Mouse (Mus musculus): Measurements from ENCODE around the gene Rbfox1.

Gene Rbfox1

GRCm38 (mm10) chr16:5992045-5993011, 107.2 kb downstream of the Rbfox1 start:
- DNase-seq (ENCODE audit: low spot score in 2 of 2) = no peak

DNA sequence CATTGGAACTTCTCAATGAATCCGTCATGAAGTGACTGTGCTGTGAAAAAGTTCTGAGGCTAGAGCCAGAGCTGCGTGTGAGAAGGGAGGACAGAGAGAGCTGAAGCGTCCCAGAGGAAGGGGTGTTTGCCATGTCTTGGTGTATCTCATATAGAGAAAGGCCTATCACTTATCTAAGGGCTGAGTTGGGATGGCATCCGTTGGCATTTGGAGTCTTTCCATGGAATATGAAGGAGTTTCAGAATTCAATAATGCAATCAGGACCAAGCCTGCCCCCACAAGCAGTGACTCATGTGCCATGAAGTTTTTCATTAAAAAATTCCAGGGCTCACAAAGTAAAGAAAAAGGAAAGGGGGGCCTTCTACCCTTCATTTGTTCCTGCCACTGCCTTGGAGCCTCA, 112.0 kb downstream of the Rbfox1 start:
- no peak for DNase-seq (ENCODE audit: low spot score in 2 of 2)

GRCm38 (mm10) chr16:5997651-5998050, 112.5 kb downstream of the Rbfox1 start:
- no peak for DNase-seq (ENCODE audit: low spot score in 2 of 2)

- no peak for DNase-seq (ENCODE audit: low spot score in 2 of 2)
These were observed 114.9 kb downstream of the Rbfox1 start for GRCm38 (mm10) chr16:6000016-6000415.

DNA sequence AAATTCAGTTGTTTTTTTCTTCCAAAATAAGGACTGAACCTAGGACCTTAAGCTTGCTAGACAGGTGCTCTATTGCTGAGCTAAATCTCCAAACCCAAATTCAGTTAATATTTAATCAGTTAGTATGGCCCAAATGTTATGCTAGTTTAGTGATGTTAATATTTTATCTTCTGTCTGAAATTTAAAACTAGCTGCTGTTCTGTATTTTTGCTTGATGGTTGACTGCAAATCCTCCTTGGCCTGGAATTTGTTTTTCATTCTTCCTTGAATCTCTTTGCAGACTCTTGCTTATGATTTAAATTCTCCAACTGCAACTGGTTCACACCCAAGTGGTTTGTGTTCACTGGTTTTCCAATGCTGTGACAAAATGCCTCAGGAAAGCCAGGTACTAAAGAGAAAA, 121.8 kb downstream of the Rbfox1 start:
- DNase-seq (ENCODE audit: low spot score in 2 of 2) = no peak

DNA sequence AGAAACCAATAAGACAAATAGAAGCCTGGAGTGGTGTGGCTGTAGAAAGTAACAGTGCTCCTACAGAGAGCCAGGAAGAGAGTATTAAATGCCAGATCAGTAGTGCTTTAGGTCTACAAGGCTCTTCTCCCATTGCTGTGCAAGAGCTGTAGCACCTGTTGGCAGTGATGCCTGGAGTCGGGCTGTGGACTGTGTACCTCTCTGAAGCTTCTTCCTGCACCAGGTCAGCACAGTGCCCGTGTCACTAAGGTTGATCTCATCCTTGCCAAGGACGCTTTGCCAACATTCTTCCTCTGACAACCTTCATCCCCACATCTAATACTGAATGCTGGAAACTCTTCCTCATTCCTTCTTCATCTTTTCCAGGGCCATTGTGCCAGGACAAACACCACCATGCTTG, 127.7 kb downstream of the Rbfox1 start:
- DNase-seq (ENCODE audit: low spot score in 2 of 2) = no peak

- peak in 1 of 2 experiments; percentile 43 for DNase-seq (ENCODE audit: low spot score in 2 of 2)
These were observed 133.5 kb downstream of the Rbfox1 start for GRCm38 (mm10) chr16:6018639-6019038.

DNA sequence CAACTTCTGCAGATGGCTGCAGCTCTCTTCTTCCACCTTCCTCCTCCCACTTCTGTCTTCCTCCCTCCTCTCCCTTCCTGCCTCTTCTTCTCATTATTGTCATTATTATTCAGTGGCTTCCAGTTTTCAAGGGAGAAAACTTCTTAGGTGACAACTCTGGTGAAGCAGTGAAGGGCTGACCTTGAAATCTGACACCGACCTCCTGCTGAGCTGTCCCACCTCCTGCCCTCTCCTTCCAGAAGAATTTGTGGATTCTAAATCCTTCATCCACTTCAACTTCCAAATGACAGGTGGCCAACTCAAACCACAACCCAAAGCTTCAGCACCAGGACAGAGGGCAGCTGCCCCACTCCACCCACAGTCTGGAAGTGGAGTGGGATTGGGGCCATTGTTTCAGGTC, 134.2 kb downstream of the Rbfox1 start:
- DNase-seq (ENCODE audit: low spot score in 2 of 2) = no peak

- no peak for DNase-seq (ENCODE audit: low spot score in 2 of 2)
These were observed 146.1 kb downstream of the Rbfox1 start for GRCm38 (mm10) chr16:6031280-6031679.

DNA sequence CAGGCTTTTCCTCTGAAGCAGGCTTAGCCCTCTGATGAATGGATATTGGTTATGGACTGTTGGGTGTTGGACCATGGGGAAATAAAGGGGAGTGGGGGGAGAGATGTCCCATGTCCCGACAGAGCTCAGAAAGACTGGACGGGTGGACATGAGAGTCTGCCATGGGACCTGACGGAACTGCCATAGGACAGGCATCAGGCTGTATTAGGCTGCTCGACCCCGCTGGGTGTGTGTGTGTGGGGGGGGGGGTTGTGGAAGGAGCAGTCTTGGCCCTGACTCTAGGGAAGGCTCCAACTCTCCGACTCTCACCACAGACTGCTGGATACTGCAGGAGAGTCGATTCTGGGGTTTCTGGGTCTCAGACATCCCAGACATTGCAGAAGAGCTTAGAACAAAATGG, 147.4 kb downstream of the Rbfox1 start:
- DNase-seq (ENCODE audit: low spot score in 2 of 2) = no peak

GRCm38 (mm10) chr16:6034876-6035275, 149.7 kb downstream of the Rbfox1 start:
- no peak for DNase-seq (ENCODE audit: low spot score in 2 of 2)

DNA sequence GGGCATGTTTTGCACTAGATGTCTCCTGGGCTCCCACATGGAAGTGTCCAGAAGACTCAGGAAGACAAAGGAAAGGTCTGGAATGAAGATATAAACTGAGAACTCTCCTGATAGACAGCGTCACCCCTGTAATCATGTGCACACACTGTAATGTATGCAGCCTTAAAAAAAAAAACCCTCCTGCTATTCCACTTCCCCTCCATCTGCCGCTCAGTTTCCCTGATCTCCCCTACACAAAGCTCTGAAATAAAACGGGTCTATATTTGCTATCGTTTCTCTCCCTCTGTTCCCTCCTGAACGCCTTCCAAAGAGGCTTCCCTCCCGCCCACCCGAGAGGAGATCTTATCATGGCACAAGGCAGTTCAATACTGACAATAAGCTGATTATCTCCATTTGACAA, 151.9 kb downstream of the Rbfox1 start:
- DNase-seq (ENCODE audit: low spot score in 2 of 2) = no peak

- DNase-seq (ENCODE audit: low spot score in 2 of 2) = no peak
These were observed 157.6 kb downstream of the Rbfox1 start for GRCm38 (mm10) chr16:6042766-6043165.

- DNase-seq (ENCODE audit: low spot score in 2 of 2) = no peak
These were observed 163.4 kb downstream of the Rbfox1 start for GRCm38 (mm10) chr16:6048601-6049000.

DNA sequence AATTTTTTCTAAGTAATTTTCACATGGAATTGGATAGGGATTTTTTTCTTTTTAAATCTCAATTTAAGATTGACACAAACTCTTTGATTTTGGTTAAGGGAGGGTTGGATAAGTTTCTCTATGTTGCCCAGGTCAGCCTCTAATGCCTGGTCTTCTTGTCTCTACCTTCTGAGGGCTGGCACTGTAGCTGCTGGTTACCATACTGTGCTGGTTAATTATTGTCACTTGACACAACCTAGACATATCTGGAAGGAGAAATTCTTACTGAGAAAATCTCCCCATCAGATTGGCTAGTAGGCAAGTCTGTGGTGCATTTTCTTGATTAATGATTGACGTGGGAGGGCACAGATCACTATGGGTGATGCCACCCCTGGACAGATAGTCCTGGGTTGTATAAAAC, 177.3 kb downstream of the Rbfox1 start:
- no peak for DNase-seq (ENCODE audit: low spot score in 2 of 2)

GRCm38 (mm10) chr16:6065481-6065880, 180.3 kb downstream of the Rbfox1 start:
- no peak for DNase-seq (ENCODE audit: low spot score in 2 of 2)

GRCm38 (mm10) chr16:6075442-6076050, 190.4 kb downstream of the Rbfox1 start:
- no peak for DNase-seq (ENCODE audit: low spot score in 2 of 2)

- no peak for DNase-seq (ENCODE audit: low spot score in 2 of 2)
These were observed 193.9 kb downstream of the Rbfox1 start for GRCm38 (mm10) chr16:6079017-6079416.

GRCm38 (mm10) chr16:6084701-6085365, 199.7 kb downstream of the Rbfox1 start:
- no peak for DNase-seq (ENCODE audit: low spot score in 2 of 2)

DNA sequence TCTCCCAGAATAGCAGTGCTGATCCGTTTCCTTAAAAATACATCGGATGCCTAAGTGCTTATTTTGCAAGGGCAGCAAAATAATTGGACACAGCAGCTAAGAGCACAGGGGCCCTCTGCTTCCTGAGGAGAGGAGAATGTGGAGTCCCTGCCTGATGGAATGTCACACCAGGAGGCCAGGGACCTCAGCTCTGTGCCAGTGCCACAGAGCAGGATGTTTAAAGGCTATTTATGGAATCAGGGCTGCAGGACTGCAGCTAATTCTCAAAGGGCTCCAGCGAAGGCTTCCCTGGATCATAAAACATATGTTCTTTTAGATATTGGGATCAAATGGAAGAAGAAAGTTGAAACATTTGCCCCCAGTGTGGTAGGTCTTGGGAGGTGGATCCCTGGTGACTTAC, 201.0 kb downstream of the Rbfox1 start:
- DNase-seq (ENCODE audit: low spot score in 2 of 2) = no peak

DNA sequence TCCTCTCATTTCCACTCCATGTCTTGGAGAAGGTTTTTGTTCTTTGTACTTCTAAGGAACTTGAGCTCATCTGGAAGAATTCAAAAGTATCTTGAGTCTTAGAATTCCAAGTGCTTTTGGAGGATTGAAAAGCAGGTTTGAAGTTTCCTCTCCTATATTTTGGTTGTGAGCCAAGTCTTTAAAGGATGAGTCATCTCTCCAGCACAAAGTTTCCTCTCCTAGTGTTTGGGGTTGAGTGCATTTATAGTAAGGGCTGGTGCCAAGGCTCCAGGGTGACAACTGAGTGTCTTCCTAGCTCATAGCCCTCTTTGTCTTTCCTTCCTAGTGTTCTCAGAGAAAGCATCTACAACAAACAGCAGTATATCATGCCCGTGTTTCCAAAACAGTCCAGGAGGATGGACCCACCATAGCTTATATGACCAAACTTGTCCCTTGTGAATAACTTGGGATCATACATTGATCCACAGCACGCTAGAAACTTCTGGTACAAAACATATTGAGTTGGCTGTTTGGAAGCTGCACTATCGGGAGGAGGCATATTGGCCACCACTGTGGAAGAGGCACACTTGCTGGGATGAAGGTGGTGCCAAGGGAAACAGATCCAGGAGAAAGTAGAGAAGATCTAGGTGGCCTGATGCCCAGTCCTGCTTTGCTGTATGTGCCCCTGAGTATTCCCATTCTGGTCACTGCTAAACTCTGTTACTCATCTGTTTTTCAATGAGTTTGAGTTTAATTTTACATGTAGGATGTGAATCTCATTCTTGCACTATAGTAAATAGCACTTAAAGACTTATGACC, 206.4 kb downstream of the Rbfox1 start:
- DNase-seq (ENCODE audit: low spot score in 2 of 2) = no peak

Measured in urinary bladder, adult 18-20 months (tissue).